Mouse (Mus musculus) lung, postnatal 0 days (tissue): ENCODE measurements around the gene Pfpl. TPM values are rescaled to one million over a fixed set of nuclear protein-coding genes. Genes with fewer than 3 reads are reported as not detected.

ENCODE experiments used
- ATAC-seq: fragments of 200-750 bp; cut with Nextera tagmentation; 2 replicates; pipeline ENCODE4 v1.8.0; 2017; ENCODE audit warnings: moderate library complexity
- DNase-seq: peaks from one replicate; pipeline ENCODE4 v3.0.0-alpha.2; 2016; ENCODE audit warnings: low spot score
- H3K27ac ChIP-seq: fragments of 300-500 bp; sonication (generic); 2 replicates; pipeline ENCODE4 v1.5.1; 2014; ENCODE audit warnings: antibody characterized with exemption, mild to moderate bottlenecking, low read length, mixed read lengths
- H3K27me3 ChIP-seq: fragments of 300-500 bp; sonication (generic); replicated peaks from 2 replicates; pipeline ENCODE4 v1.6.1; 2014; ENCODE audit warnings: low read length, mixed read lengths; ENCODE audit not compliant: insufficient read depth
- H3K36me3 ChIP-seq: fragments of 300-500 bp; sonication (generic); 2 replicates; pipeline ENCODE4 v1.6.1; 2014; ENCODE audit warnings: low read length, mixed read lengths; ENCODE audit not compliant: insufficient read depth
- H3K4me1 ChIP-seq: fragments of 300-500 bp; sonication (generic); 2 replicates; pipeline ENCODE4 v1.6.1; 2014; ENCODE audit warnings: antibody characterized with exemption, low read depth, low read length, mixed read lengths; ENCODE audit not compliant: insufficient read depth
- H3K4me2 ChIP-seq: fragments of 300-500 bp; sonication (generic); replicated peaks from 2 replicates; pipeline ENCODE4 v1.6.1; 2014; ENCODE audit warnings: low read depth, mild to moderate bottlenecking, low read length, moderate library complexity, mixed read lengths
- H3K4me3 ChIP-seq: fragments of 300-500 bp; sonication (generic); 2 replicates; pipeline ENCODE4 v1.5.1; 2014; ENCODE audit warnings: low read depth, low read length
- H3K9ac ChIP-seq: fragments of 300-500 bp; sonication (generic); replicated peaks from 2 replicates; pipeline ENCODE4 v1.6.1; 2014; ENCODE audit warnings: low read depth, mild to moderate bottlenecking
- H3K9me3 ChIP-seq: fragments of 300-500 bp; sonication (generic); 2 replicates; pipeline ENCODE4 v1.6.1; 2016; ENCODE audit warnings: low read length, mixed read lengths
- CTCF ChIP-seq: IDR thresholded peaks from 2 replicates; pipeline ENCODE4 v1.5.1; 2016; ENCODE audit warnings: antibody characterized with exemption, mild to moderate bottlenecking
- EP300 ChIP-seq: IDR thresholded peaks from 2 replicates; pipeline ENCODE4 v1.6.1; 2016; ENCODE audit warnings: antibody characterized with exemption, mild to moderate bottlenecking, control low read depth
- WGBS: fragments of 180-500 bp; shearing (Covaris S2); extraction: QIAGEN DNeasy Blood & Tissue Kit; methylation state at CpG from one replicate; pipeline ENCODE4 v1.1.7; 2014; 5-methylcytosine and 5-hydroxymethylcytosine counted together
- polyA plus RNA-seq: library from polyadenylated mRNA; unstranded; fragments of >200 nt; fragmentation: Nextera tagmentation; extraction: Ambion mirVana; gene quantifications from 2 replicates; pipeline ENCODE4 v1.2.1, GENCODE M21; 2015

Gene Pfpl
- polyA plus RNA-seq, 1 experiment from 2014 or later, result not detected

GRCm38 (mm10) chr19:12462851-12463721, 35.4 kb downstream of the Pfpl start:
- H3K4me3 ChIP-seq, result no peak overlapping the region
- peak; percentile 20; the same call in 1 of the 2 replicates for ATAC-seq
- TF ChIP-seq CTCF (no peak), EP300 (no peak)

GRCm38 (mm10) chr19:12463722-12464035, 36.0 kb downstream of the Pfpl start:
- DNase-seq (peak; percentile 97), ATAC-seq (peak; percentile 88)
- H3K4me2 ChIP-seq, result no peak overlapping the region
- peaks cover 8% of the 10 kb centered on the region; the same call in 1 of the 2 replicates for H3K4me1 ChIP-seq
- 4% methylated on average over 1 of the region's 1 CpGs for WGBS
- peak overlapping the region; percentile 86 for H3K27ac ChIP-seq
- no peaks in the 10 kb centered on the region for H3K27me3 ChIP-seq
- H3K9me3 ChIP-seq, result no peaks in the 10 kb centered on the region
- H3K9ac ChIP-seq, result no peak overlapping the region
- TF ChIP-seq EP300 (peak; percentile 76), CTCF (no peak)
- no peak overlapping the region for H3K4me3 ChIP-seq
- H3K36me3 ChIP-seq, result no peaks in the 10 kb centered on the region

More at GRCm38 (mm10) chr19:12462851-12463721, 35.4 kb downstream of the Pfpl start:
- 64% methylated on average over 7 of the region's 7 CpGs for WGBS
- H3K9me3 ChIP-seq, result no peaks in the 10 kb centered on the region
- no peaks in the 10 kb centered on the region for H3K36me3 ChIP-seq
- no peak for DNase-seq
- H3K4me2 ChIP-seq, result no peak overlapping the region
- H3K27ac ChIP-seq, result peak overlapping the region; percentile 86
- H3K27me3 ChIP-seq, result no peaks in the 10 kb centered on the region
- H3K4me1 ChIP-seq, result peaks cover 8% of the 10 kb centered on the region; the same call in 1 of the 2 replicates
- no peak overlapping the region for H3K9ac ChIP-seq

- TF ChIP-seq CTCF, result no peak
- no peak for TF ChIP-seq EP300
- Histone ChIP-seq H3K4me1 (peaks cover 8% of the 10 kb centered on the region; the same call in 1 of the 2 replicates), H3K9me3 (no peaks in the 10 kb centered on the region), H3K4me2 (no peak overlapping the region), H3K27ac (peak overlapping the region; percentile 86), H3K4me3 (no peak overlapping the region), H3K27me3 (no peaks in the 10 kb centered on the region), H3K36me3 (no peaks in the 10 kb centered on the region), H3K9ac (no peak overlapping the region)
- ATAC-seq (peak; percentile 32), DNase-seq (peak; percentile 64)
- WGBS, result 41% methylated on average over 5 of the region's 5 CpGs
Measured at GRCm38 (mm10) chr19:12464127-12464526, 36.4 kb downstream of the Pfpl start.

GRCm38 (mm10) chr19:12464674-12465073, 37.0 kb downstream of the Pfpl start:
- no peak overlapping the region for H3K4me3 ChIP-seq
- TF ChIP-seq CTCF (no peak), EP300 (peak; percentile 79)
- 47% methylated on average over 4 of the region's 4 CpGs for WGBS
- H3K36me3 ChIP-seq, result no peaks in the 10 kb centered on the region
- no peaks in the 10 kb centered on the region for H3K9me3 ChIP-seq
- H3K4me2 ChIP-seq, result no peak overlapping the region
- DNase-seq, result peak; percentile 89
- ATAC-seq, result peak; percentile 54
- H3K27ac ChIP-seq, result peak overlapping the region; percentile 86
- no peak overlapping the region for H3K9ac ChIP-seq
- H3K27me3 ChIP-seq, result no peaks in the 10 kb centered on the region
- peaks cover 8% of the 10 kb centered on the region; the same call in 1 of the 2 replicates for H3K4me1 ChIP-seq

GRCm38 (mm10) chr19:12465530-12466144, 37.9 kb downstream of the Pfpl start:
- Histone ChIP-seq H3K27ac (peak overlapping the region; percentile 86; the same call in 1 of the 2 replicates), H3K9me3 (no peaks in the 10 kb centered on the region), H3K36me3 (no peaks in the 10 kb centered on the region), H3K4me3 (no peak overlapping the region), H3K27me3 (no peaks in the 10 kb centered on the region), H3K4me2 (no peak overlapping the region), H3K9ac (no peak overlapping the region), H3K4me1 (peaks cover 8% of the 10 kb centered on the region; the same call in 1 of the 2 replicates)
- DNase-seq, result no peak
- ATAC-seq, result no peak
- 88% methylated on average over 10 of the region's 10 CpGs for WGBS
- TF ChIP-seq CTCF, result no peak
- TF ChIP-seq EP300, result no peak

- Histone ChIP-seq H3K4me2 (no peak overlapping the region), H3K27ac (0 out of 2 replicates have a peak overlapping the region, but pooled peaks have one; percentile 86), H3K9ac (no peak overlapping the region), H3K4me1 (peaks cover 8% of the 10 kb centered on the region; the same call in 1 of the 2 replicates), H3K4me3 (no peak overlapping the region), H3K36me3 (no peaks in the 10 kb centered on the region), H3K27me3 (no peaks in the 10 kb centered on the region), H3K9me3 (no peaks in the 10 kb centered on the region)
- DNase-seq, result peak; percentile 92
- ATAC-seq, result peak; percentile 27
- WGBS, result 17% methylated on average over 7 of the region's 7 CpGs
- TF ChIP-seq CTCF, result peak; percentile 95
- TF ChIP-seq EP300, result no peak
Measured at GRCm38 (mm10) chr19:12466204-12466603, 38.5 kb downstream of the Pfpl start.
